ENCODE assay signal across 7 mouse cellular contexts in genomic region chr1:5382372-5382771, GRCm38 (mm10).
"Had no signal": no experiment of that assay in that cellular context is flagged by ENCODE, and none has a peak within 500 bp of the region (broad histone marks: within the 10 kb centered on the region; RNA-seq: fewer than 3 reads in every experiment).

No protein-coding gene starts in this region.

- DNase-seq: kidney, adult 18-20 months; kidney, adult 9 months; kidney, postnatal 25 days; left cerebral cortex, postnatal 4 days; liver, postnatal 0 days; lung, embryonic 14.5 days; thymus, postnatal 25 days had no signal
